Mouse (Mus musculus) liver, embryonic 16.5 days (tissue): Measurements from ENCODE around the gene Brat1. TPM values are rescaled to one million over a fixed set of nuclear protein-coding genes. Genes with fewer than 3 reads are reported as not detected.

ENCODE experiments used
- ATAC-seq: fragments of 200-750 bp; cut with Nextera tagmentation; 2 replicates; pipeline ENCODE4 v1.8.0; 2017; ENCODE audit warnings: low read depth, mild to moderate bottlenecking, moderate number of reproducible peaks, moderate library complexity
- H3K27ac ChIP-seq: fragments of 300-500 bp; sonication (generic); 2 replicates; pipeline ENCODE4 v1.5.1; 2014; ENCODE audit warnings: mild to moderate bottlenecking, low read length
- H3K27me3 ChIP-seq: fragments of 300-500 bp; sonication (generic); 2 replicates; pipeline ENCODE4 v1.6.1; 2014; ENCODE audit warnings: low read depth, low read length, mixed read lengths; ENCODE audit not compliant: control insufficient read depth, insufficient read depth
- H3K36me3 ChIP-seq: fragments of 300-500 bp; sonication (generic); 2 replicates; pipeline ENCODE4 v1.6.1; 2014; ENCODE audit warnings: mild to moderate bottlenecking; ENCODE audit not compliant: control insufficient read depth, insufficient read depth
- H3K4me1 ChIP-seq: fragments of 300-500 bp; sonication (generic); 2 replicates; pipeline ENCODE4 v1.6.1; 2014; ENCODE audit warnings: low read depth, low read length, mixed read lengths; ENCODE audit not compliant: control insufficient read depth
- H3K4me2 ChIP-seq: fragments of 300-500 bp; sonication (generic); 2 replicates; pipeline ENCODE4 v1.6.1; 2014; ENCODE audit warnings: low read depth, low read length, mixed read lengths
- H3K4me3 ChIP-seq: fragments of 300-500 bp; sonication (generic); 2 replicates; pipeline ENCODE4 v1.5.1; 2014; ENCODE audit warnings: low read depth, mild to moderate bottlenecking, low read length
- H3K9ac ChIP-seq: fragments of 300-500 bp; sonication (generic); 2 replicates; pipeline ENCODE4 v1.6.1; 2014; ENCODE audit warnings: low read depth, low read length
- H3K9me3 ChIP-seq: fragments of 300-500 bp; sonication (generic); replicated peaks from 2 replicates; pipeline ENCODE4 v1.6.1; 2016; ENCODE audit warnings: low read length; ENCODE audit not compliant: control insufficient read depth
- WGBS: fragments of 180-500 bp; shearing (Covaris S2); extraction: QIAGEN DNeasy Blood & Tissue Kit; methylation state at CpG from one replicate; pipeline ENCODE4 v1.1.7; 2014; ENCODE audit not compliant: insufficient replicate concordance; 5-methylcytosine and 5-hydroxymethylcytosine counted together
- polyA plus RNA-seq: library from polyadenylated mRNA; unstranded; fragments of >200 nt; fragmentation: Nextera tagmentation; extraction: Ambion mirVana; gene quantifications from 2 replicates; pipeline ENCODE4 v1.2.1, GENCODE M21; 2015

The Brat1 gene
- polyA plus RNA-seq, 1 experiment from 2014 or later = 7.8 TPM

GRCm38 (mm10) chr5:140767704-140768141 is 62.9 kb downstream of the Brat1 start:
- ATAC-seq = peak; percentile 25; the same call in 1 of the 2 replicates
- 44% methylated on average over 9 of the region's 9 CpGs for WGBS
- Histone ChIP-seq H3K27me3 (no peaks in the 10 kb centered on the region), H3K9ac (peak overlapping the region; percentile 39; the same call in 1 of the 2 replicates), H3K36me3 (no peaks in the 10 kb centered on the region), H3K9me3 (no peaks in the 10 kb centered on the region), H3K4me1 (peaks cover 23% of the 10 kb centered on the region), H3K4me3 (no peak overlapping the region), H3K27ac (peak overlapping the region; percentile 77), H3K4me2 (no peak overlapping the region)

- Histone ChIP-seq H3K27me3 (no peaks in the 10 kb centered on the region), H3K4me3 (no peak overlapping the region), H3K27ac (peak overlapping the region; percentile 77; the same call in 1 of the 2 replicates), H3K9ac (no peak overlapping the region), H3K4me2 (no peak overlapping the region), H3K9me3 (no peaks in the 10 kb centered on the region), H3K4me1 (peaks cover 23% of the 10 kb centered on the region), H3K36me3 (no peaks in the 10 kb centered on the region)
- no peak for ATAC-seq
- 36% methylated on average over 5 of the region's 5 CpGs for WGBS
Measured at GRCm38 (mm10) chr5:140768333-140768732, 63.5 kb downstream of the Brat1 start.

Other genes with a start within 250 kb of the Brat1 start
- gene Chst12, start 199.5 kb upstream of the Brat1 start, polyA plus RNA-seq = 8.6 and 8.7 TPM in 2 replicates
- 0.59 and 1.2 TPM in 2 replicates for gene Grifin, start 139.9 kb upstream of the Brat1 start, polyA plus RNA-seq
- gene Lfng, start 97.7 kb upstream of the Brat1 start, polyA plus RNA-seq = 8.3 and 9.7 TPM in 2 replicates
- gene Ttyh3, start 56.0 kb upstream of the Brat1 start, polyA plus RNA-seq = 4.5 and 5.6 TPM in 2 replicates
- 4.1 and 5.2 TPM in 2 replicates for gene Iqce, start 2.6 kb upstream of the Brat1 start, polyA plus RNA-seq
- gene Amz1, start 19.1 kb downstream of the Brat1 start, polyA plus RNA-seq = 1.8 TPM in 2 replicates
- gene Gna12, start 125.4 kb downstream of the Brat1 start, polyA plus RNA-seq = 1.9 and 2.4 TPM in 2 replicates